Mouse (Mus musculus) limb, embryonic 11.5 days (tissue): ENCODE measurements around the gene Cysrt1. TPM values are rescaled to one million over a fixed set of nuclear protein-coding genes. Genes with fewer than 3 reads are reported as not detected.

ENCODE experiments used
- ATAC-seq: fragments of 200-750 bp; cut with Nextera tagmentation; 2 replicates; pipeline ENCODE4 v1.8.0; 2017; ENCODE audit warnings: low read depth; ENCODE audit not compliant: insufficient number of reproducible peaks, low FRiP score, low TSS enrichment
- DNase-seq: peaks from one replicate; pipeline ENCODE4 v3.0.0-alpha.2; 2015; ENCODE audit warnings: low spot score
- H3K27ac ChIP-seq: fragments of 300-500 bp; sonication (generic); replicated peaks from 2 replicates; pipeline ENCODE4 v1.5.1; 2014; ENCODE audit warnings: low read depth, mild to moderate bottlenecking, low read length
- H3K27me3 ChIP-seq: fragments of 300-500 bp; sonication (generic); 2 replicates; pipeline ENCODE4 v1.6.1; 2014; ENCODE audit warnings: mild to moderate bottlenecking, low read length, mixed read lengths; ENCODE audit not compliant: control insufficient read depth, insufficient read depth
- H3K36me3 ChIP-seq: fragments of 300-500 bp; sonication (generic); 2 replicates; pipeline ENCODE4 v1.6.1; 2014; ENCODE audit warnings: mild to moderate bottlenecking, low read length, moderate library complexity, mixed read lengths; ENCODE audit not compliant: control insufficient read depth, insufficient read depth
- H3K4me1 ChIP-seq: fragments of 300-500 bp; sonication (generic); 2 replicates; pipeline ENCODE4 v1.6.1; 2014; ENCODE audit warnings: low read length, mixed read lengths; ENCODE audit not compliant: control insufficient read depth, insufficient read depth
- H3K4me2 ChIP-seq: fragments of 300-500 bp; sonication (generic); 2 replicates; pipeline ENCODE4 v1.6.1; 2014; ENCODE audit warnings: low read depth, mild to moderate bottlenecking, moderate library complexity; ENCODE audit not compliant: severe bottlenecking
- H3K4me3 ChIP-seq: fragments of 300-500 bp; sonication (generic); 2 replicates; pipeline ENCODE4 v1.5.1; 2014; ENCODE audit warnings: low read depth, low read length
- H3K9ac ChIP-seq: fragments of 300-500 bp; sonication (generic); 2 replicates; pipeline ENCODE4 v1.6.1; 2014; ENCODE audit warnings: mild to moderate bottlenecking, low read length
- H3K9me3 ChIP-seq: fragments of 300-500 bp; sonication (generic); 2 replicates; pipeline ENCODE4 v1.6.1; 2016; ENCODE audit warnings: low read length; ENCODE audit not compliant: control insufficient read depth
- WGBS: fragments of 180-500 bp; shearing (Covaris S2); extraction: QIAGEN DNeasy Blood & Tissue Kit; methylation state at CpG from one replicate; pipeline ENCODE4 v1.1.7; 2014; 5-methylcytosine and 5-hydroxymethylcytosine counted together
- polyA plus RNA-seq: library from polyadenylated mRNA; unstranded; fragments of >200 nt; fragmentation: Nextera tagmentation; extraction: Ambion mirVana; gene quantifications from 2 replicates; pipeline ENCODE4 v1.2.1, GENCODE M21; 2014

Gene Cysrt1
- polyA plus RNA-seq, 1 experiment from 2014 or later: not detected

- H3K9me3 ChIP-seq: no peaks in the 10 kb centered on the region
- peaks cover 5% of the 10 kb centered on the region for H3K4me1 ChIP-seq
- DNase-seq: peak; percentile 83
- H3K27ac ChIP-seq: no peak overlapping the region
- no peak for ATAC-seq
- no peaks in the 10 kb centered on the region for H3K36me3 ChIP-seq
- H3K9ac ChIP-seq: no peak overlapping the region
- no peaks in the 10 kb centered on the region for H3K27me3 ChIP-seq
- 3% methylated on average over 7 of the region's 7 CpGs for WGBS
- peak overlapping the region; percentile 26; the same call in 1 of the 2 replicates for H3K4me2 ChIP-seq
- H3K4me3 ChIP-seq: no peak overlapping the region
These were observed 13.8 kb downstream of the Cysrt1 start for GRCm38 (mm10) chr2:25228431-25228889.

- Histone ChIP-seq H3K4me3 (no peak overlapping the region), H3K27ac (no peak overlapping the region), H3K4me2 (no peak overlapping the region), H3K4me1 (peaks cover 8% of the 10 kb centered on the region), H3K9me3 (no peaks in the 10 kb centered on the region), H3K36me3 (no peaks in the 10 kb centered on the region), H3K9ac (0 out of 2 replicates have a peak overlapping the region, but pooled peaks have one; percentile 7), H3K27me3 (no peaks in the 10 kb centered on the region)
- WGBS: 89% methylated on average over 4 of the region's 4 CpGs
- DNase-seq (no peak), ATAC-seq (no peak)
These were observed 14.8 kb downstream of the Cysrt1 start for GRCm38 (mm10) chr2:25227406-25227805.

GRCm38 (mm10) chr2:25226864-25227263 lies 15.4 kb downstream of the Cysrt1 start:
- no peak overlapping the region for H3K4me2 ChIP-seq
- no peaks in the 10 kb centered on the region; the same call in 1 of the 2 replicates for H3K36me3 ChIP-seq
- no peaks in the 10 kb centered on the region for H3K27me3 ChIP-seq
- no peak overlapping the region for H3K4me3 ChIP-seq
- no peaks in the 10 kb centered on the region for H3K9me3 ChIP-seq
- peaks cover 8% of the 10 kb centered on the region for H3K4me1 ChIP-seq
- 76% methylated on average over 5 of the region's 5 CpGs for WGBS
- ATAC-seq: no peak
- no peak overlapping the region for H3K9ac ChIP-seq
- no peak for DNase-seq
- no peak overlapping the region for H3K27ac ChIP-seq

GRCm38 (mm10) chr2:25225811-25226379 lies 16.4 kb downstream of the Cysrt1 start:
- Histone ChIP-seq H3K4me3 (peak overlapping the region; percentile 85), H3K4me1 (peaks cover 8% of the 10 kb centered on the region), H3K9me3 (no peaks in the 10 kb centered on the region), H3K4me2 (peak overlapping the region; percentile 64), H3K9ac (no peak overlapping the region), H3K36me3 (peaks cover 2% of the 10 kb centered on the region; the same call in 1 of the 2 replicates), H3K27me3 (no peaks in the 10 kb centered on the region), H3K27ac (peak overlapping the region; percentile 96)
- ATAC-seq: no peak
- 74% methylated on average over 8 of the region's 8 CpGs for WGBS
- DNase-seq: no peak

GRCm38 (mm10) chr2:25224766-25225752 lies 17.2 kb downstream of the Cysrt1 start:
- peaks cover 8% of the 10 kb centered on the region for H3K4me1 ChIP-seq
- no peaks in the 10 kb centered on the region for H3K27me3 ChIP-seq
- peak overlapping the region; percentile 96 for H3K27ac ChIP-seq
- 2% methylated on average over 41 of the region's 41 CpGs for WGBS
- no peaks in the 10 kb centered on the region for H3K9me3 ChIP-seq
- H3K4me2 ChIP-seq: peak overlapping the region; percentile 64
- peak; percentile 96 for ATAC-seq
- DNase-seq: peak; percentile 97
- H3K9ac ChIP-seq: peak overlapping the region; percentile 65
- H3K4me3 ChIP-seq: peak overlapping the region; percentile 85
- peaks cover 2% of the 10 kb centered on the region; the same call in 1 of the 2 replicates for H3K36me3 ChIP-seq

- Histone ChIP-seq H3K9ac (peak within 1 kb of the TSS; percentile 82), H3K27ac (peak within 1 kb of the TSS; percentile 96), H3K4me2 (peak within 1 kb of the TSS; percentile 93), H3K36me3 (peaks cover 2% of the 10 kb centered on the region; the same call in 1 of the 2 replicates), H3K27me3 (no peaks in the 10 kb centered on the region), H3K9me3 (no peaks in the 10 kb centered on the region), H3K4me3 (peak within 1 kb of the TSS; percentile 85), H3K4me1 (peaks cover 8% of the 10 kb centered on the region)
- DNase-seq (no peak), ATAC-seq (no peak)
- under 1% methylated on average over 17 of the region's 17 CpGs for WGBS
These were observed 17.8 kb downstream of the Cysrt1 start, which contains the start of gene Tubb4b for GRCm38 (mm10) chr2:25224492-25224765. TSS of gene Tubb4b (minus strand) at chr2:25224702.

- H3K9me3 ChIP-seq: no peaks in the 10 kb centered on the region
- H3K36me3 ChIP-seq: peaks cover 2% of the 10 kb centered on the region; the same call in 1 of the 2 replicates
- H3K27me3 ChIP-seq: no peaks in the 10 kb centered on the region
- ATAC-seq (peak; percentile 16), DNase-seq (peak; percentile 36)
- H3K4me2 ChIP-seq: peak overlapping the region; percentile 93
- H3K9ac ChIP-seq: peak overlapping the region; percentile 82
- H3K4me1 ChIP-seq: peaks cover 8% of the 10 kb centered on the region
- WGBS: 1% methylated on average over 53 of the region's 53 CpGs
- H3K4me3 ChIP-seq: peak overlapping the region; percentile 85
- H3K27ac ChIP-seq: peak overlapping the region; percentile 88
These were observed 18.4 kb downstream of the Cysrt1 start for GRCm38 (mm10) chr2:25223681-25224491.

- H3K27me3 ChIP-seq: no peaks in the 10 kb centered on the region
- no peak for ATAC-seq
These were observed 20.9 kb downstream of the Cysrt1 start for GRCm38 (mm10) chr2:25221331-25221772.

More at GRCm38 (mm10) chr2:25221331-25221772, 20.9 kb downstream of the Cysrt1 start:
- H3K36me3 ChIP-seq: peaks cover 2% of the 10 kb centered on the region; the same call in 1 of the 2 replicates
- no peaks in the 10 kb centered on the region for H3K9me3 ChIP-seq
- no peak overlapping the region for H3K4me2 ChIP-seq
- 69% methylated on average over 5 of the region's 5 CpGs for WGBS
- H3K9ac ChIP-seq: no peak overlapping the region
- no peak overlapping the region for H3K27ac ChIP-seq
- H3K4me3 ChIP-seq: no peak overlapping the region
- no peak for DNase-seq
- peaks cover 8% of the 10 kb centered on the region for H3K4me1 ChIP-seq
